Mouse (Mus musculus) layer of hippocampus, adult 9-10 months (tissue): ENCODE measurements at regions not wholly inside any gene's neighbourhood (a gene's known extent, or its start where the extent isn't known, plus 50 kb on each side); places are given as distances from the start of the nearest gene placed in this dataset.

ENCODE experiments used
- DNase-seq: peaks from one replicate; pipeline ENCODE4 v3.0.0; 2022; ENCODE audit warnings: low spot score

DNA sequence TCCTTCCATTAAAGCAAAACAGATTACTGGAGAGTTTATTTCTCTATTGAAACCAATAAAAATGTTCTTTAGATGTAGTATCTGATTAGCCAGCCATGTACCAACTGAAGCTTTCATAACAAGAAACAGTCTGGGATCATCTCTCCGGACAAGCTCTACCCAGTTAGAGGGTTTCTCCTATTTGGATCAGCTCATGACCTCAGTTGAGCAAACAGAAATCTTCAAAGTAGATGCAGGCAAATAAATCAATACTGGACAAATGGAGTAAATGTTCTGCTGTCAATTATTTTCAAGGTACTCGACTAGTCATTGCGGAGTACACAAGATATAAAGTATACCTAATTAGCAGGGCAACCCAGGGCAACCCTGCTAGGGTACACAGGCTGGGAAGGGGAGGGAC lies 67.4 kb downstream of the Avpr1a start:
- DNase-seq: no peak

DNA sequence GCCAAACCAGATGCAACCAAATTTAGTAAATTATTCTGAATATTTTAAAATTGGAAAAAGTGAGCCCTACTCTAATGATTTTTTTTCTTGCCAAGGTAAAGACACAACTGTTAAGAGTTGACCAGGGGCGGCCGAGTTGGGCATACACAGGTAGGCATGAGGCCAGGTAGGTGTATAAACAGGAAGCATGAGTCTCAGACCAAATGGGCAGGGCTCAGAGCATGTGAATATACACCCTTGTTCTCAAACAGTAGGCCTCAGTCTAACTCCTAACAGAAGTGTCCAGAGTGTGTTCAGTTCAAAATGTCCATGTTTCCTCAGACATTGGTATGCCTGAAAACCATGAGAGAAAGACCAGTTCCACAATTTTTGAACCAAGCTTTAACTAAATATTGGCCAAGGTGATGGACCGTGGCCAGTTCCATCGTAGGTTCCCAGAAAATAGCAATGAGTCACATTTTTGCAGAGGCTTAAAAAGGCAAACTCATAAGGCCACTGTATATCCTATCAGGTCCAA lies 71.0 kb downstream of the Avpr1a start:
- no peak for DNase-seq

DNA sequence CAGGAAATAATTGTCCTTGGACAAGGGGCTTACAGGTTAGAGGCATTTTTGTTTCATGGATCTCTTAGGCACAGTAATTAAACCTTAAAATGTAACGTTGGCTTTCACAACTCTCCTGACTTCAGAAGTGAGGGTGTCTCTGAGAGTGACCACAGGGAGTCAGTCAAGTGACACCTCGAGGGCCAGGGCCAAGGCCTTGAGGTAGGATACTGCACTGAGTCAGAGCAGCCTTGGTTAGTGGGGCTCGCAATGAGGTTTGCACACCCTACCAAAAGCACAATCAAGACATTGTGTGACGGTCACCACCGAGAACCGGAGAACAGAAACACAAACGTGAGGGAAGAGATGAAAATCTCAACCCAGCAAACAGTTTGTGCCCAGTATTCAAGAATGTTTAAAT lies 71.7 kb downstream of the Avpr1a start:
- no peak for DNase-seq

DNA sequence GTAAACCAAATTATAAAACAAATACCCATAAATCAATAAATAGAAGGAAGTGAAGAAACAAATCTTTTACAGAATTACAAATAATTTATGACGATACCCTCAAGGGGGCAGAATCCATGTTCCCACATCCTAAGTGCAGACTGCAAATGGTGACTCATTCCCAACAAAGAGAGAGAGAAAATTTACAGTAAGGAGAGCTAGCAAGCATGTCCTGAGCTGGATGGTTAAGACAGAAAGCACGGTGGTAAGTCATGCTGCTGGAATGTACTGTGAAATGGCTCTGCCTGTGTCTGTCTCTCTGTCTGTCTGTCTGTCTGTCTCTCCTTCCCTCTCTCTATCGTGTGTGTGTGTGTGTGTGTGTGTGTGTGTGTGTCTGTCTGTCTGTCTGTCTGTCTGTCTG lies 74.3 kb downstream of the Avpr1a start:
- no peak for DNase-seq

DNA sequence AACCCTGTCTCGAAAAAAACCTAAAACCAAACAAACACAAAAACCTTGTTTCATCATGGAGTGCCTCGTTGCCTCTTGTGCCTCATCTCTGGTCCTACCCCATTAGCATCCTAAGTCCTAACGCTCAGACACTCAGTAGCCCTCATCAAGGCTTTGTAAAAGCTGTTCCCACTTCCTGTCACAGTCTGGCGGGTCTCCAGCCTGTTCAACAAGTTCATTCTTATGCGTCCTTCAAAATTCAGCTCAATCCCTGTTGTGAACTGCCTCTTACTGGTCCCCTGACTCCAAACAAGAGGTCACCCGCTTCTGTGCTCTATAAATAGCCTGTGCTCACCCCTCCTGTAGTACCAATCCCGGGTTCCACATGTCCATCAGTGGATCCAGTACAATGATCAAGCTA lies 77.1 kb downstream of the Avpr1a start:
- DNase-seq: no peak

DNA sequence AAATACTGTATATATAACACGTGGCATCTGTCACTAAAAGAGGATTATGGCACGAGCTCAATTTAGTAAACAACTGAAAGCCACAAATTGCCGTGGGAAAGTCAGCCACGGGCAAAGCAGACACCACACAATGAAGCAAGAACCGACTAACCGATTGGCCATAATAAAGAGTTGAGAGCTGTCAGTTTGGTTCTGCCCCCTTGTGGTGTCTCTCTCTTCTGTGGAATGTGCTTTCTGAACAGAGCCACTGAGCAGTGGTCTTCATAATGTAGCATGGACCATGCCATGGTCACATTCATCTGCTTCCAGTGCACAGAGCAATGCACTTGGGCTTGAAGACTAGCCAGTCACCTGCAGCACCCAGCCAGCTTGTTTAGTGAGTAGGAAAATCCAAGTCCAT lies 77.5 kb downstream of the Avpr1a start:
- no peak for DNase-seq

DNA sequence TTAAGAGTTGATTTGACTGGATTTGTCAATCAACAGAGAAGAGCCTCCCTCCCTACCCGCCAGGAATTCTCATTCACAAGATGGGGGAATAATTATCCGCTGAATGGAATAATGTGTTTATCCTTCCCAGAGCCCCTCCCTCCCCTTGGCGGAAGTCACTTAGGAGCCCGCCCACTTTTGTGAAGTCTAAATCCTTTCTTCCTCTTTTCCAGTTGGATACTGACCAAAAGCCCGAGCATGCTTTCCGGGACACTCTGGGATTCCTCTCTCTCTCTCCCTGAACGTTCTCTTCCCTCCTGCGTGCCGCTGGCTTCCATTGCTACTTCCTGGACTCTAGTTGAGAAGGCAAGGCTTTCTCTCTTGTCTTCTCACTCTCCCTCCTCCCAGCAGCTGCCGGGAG lies 79.9 kb downstream of the Avpr1a start:
- DNase-seq: no peak

DNA sequence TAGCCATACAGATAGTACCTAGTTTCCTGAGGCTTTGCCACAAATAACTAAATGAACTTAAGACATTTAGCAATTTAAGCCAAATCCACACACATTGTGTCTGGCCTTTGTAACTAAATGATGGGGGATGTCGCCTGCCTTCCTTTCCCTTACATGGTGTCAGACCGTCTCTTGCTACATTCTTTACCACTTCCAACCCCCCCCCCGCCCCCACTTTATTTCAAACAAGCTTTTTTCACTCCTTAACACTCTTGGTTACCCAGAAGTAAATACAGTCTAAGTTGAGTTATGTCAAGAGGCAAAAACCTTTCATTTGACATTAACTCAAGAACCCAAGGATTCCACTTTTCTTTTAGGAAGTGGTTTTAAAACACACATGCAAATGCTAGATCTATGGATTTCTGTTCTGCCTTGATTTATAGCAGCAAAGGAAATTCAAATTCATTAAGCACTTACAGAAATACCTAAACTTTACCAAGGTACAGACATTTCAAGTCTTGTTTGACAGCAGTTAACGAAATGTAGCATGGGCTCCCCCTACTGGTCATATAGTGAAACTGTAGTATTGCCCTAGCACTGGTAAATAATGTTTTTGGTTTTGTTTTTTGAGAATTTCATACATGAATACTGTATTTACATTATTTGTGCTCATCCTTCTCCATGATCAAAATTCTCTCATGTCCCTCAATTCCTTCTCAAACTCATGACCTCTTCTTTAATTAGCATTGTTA lies 80.8 kb downstream of the Avpr1a start:
- DNase-seq: no peak

DNA sequence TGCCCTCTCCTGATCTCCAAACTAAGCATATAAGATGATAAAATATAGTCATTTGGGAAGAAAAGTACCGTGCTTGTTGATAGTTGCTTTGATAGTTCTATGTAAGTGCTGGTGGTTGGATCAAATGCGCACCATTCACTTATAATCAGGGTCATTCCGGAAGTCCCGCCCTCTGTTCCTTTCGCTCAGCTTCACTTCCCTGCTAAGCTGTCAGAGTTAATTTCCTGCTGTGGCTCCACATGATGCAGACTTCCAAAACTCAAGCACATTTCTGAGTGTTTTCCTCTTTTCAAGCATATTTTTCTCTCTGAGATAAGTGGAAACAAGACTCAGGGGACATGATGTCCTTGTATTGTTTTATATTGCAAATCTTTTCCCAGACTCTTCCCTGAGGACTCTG lies 86.4 kb downstream of the Avpr1a start:
- DNase-seq: no peak

DNA sequence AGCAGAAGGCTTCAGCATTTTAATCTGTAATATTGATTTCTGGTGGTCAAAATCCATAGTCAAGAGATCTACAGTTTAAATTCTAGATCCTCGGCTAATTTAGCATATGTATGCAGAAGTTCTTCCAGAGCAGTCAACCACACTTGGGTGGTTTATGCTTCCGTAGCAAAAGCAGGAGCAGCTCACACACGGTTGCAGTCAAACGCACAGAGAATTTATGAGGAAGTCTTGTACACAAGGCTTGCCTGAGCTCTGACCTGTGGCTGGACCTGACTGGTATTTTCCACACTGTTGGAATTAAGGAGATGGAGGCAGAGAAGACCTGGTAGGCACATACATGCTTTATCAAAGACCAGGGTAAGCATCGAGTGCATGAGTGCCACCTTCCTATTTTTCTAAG lies 86.8 kb downstream of the Avpr1a start:
- DNase-seq: no peak

DNA sequence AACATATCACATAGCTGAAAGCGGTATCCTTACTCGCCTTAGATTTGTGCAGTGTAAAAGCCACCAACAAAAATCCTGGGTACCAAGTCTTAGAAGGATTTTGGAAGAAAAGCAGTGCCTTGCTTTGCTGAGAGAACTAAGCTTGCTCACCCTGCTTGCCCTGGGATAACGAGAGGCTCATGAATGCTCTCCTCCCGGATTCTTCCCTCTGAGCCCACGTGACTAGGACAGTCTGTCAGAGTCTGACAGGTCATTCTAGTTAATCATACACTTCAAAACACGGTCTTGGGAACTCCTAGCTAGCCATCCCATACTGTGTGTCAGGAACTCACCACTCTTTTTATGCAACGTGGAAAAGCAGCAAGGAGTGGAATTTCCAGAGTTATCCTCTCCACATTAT lies 91.4 kb downstream of the Avpr1a start:
- no peak for DNase-seq

DNA sequence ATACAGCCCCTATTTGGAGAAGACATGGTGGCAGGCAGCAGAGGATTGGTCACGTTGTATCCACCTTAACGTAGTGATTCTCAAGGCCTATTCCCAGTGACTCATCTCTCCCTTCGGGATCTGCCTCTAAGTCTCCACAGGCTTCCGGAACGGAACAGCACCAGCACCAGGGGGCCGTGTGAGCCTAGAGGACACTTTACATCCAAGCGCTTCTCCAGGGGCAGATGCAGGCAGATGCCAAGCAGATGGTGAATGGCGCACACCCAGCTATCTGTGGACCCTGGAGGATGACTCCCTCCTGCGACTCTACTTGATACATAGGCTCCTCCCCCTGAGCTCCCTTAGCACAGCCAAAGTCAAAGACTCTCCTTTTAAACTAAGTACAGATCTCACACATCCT lies 94.3 kb downstream of the Avpr1a start:
- DNase-seq: no peak

DNA sequence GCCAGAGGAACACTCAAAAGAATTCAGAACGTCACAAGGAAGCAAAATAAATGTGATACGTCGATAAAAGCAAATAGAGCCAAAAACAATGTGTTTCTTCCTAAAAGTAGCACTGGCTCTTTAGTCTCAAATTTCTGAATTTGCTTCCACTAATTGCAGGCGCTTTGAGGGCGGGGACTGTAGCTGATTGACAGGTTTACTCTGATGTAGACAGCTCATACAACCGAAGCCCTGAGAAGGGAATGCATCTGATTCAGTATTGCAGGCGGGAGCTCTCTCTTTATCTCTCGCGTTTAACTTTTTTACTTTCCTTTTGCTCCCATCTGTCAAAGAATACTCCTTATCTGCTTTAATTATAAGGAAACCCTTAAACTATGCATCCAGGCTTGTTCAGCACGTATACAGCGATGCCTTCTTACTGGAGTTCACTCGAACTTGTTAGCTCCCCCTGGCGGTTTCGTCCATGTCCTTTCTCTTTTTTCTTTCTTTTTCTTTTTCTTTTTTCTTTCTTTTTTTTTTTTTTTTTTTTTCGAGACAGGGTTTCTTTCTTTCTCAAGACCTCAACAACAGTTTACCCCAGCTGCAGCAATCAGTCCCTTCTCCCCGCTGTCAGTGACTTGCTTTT lies 95.9 kb downstream of the Avpr1a start:
- DNase-seq: peak; percentile 44

DNA sequence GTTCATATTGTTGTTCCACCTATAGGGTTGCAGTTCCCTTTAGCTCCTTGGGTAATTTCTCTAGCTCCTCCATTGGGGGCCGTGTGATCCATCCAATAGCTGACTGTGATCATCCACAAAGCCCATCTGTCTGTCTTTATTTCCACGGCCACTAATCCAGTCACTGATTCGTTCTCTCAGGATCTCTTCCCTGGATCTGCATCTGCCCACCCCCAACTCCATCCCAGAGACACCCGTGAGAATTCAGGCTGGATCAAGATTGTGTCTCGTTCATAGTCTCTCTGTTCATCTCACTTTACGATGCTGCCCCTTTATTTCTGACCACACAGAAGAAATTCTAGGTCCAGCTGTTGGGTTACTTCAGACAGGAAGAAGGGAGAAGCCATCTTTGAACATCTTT lies 96.7 kb downstream of the Avpr1a start:
- no peak for DNase-seq

DNA sequence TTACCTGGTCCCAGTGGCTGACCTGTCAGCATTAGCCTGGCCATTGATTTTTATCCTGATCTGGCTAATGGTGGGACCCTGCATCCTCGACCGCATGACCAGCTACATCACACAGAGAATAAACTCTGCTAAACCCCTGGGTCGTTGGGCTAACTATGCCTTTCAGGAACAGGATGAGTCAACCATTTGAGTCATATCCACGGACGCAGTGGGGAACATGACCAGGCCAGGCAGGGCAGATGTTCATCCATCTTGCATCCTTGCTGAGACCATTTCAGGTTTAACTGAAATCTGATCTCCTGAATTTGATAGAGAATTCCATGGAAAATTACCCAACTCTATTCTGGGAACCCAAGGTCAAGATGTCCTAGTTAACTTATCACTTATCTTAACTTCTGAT lies 103.3 kb downstream of the Avpr1a start:
- no peak for DNase-seq

DNA sequence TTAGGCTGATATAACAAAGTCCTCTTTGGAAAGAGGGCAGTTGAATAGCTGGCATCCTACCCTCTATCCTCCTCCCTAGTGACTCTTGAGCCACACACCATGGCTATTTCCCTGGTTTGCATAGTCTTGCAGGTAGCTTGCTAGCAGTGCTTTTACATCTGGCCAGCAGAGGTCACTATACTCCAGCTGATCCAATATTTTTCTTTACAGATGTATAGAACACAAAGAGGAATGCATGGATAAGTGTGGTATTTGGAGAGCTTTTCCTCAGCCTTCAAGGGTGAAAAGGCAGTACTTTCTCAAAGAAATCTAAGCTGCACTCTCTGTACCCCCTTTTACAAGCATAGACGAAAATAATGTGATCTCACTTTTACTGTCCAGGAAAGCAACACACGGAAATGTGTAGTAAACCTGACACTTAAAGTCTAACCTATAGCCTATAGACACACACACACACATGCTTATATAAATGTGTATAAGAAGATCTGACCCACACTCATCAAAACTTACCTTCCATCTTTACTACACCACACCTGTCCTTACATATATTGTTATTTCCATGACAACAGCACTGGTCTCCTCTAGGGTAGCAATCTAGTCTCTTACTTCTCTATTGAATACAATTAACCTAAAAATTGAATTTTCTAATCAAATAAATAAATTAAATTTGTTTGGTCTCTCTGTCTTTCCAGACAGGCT lies 105.0 kb downstream of the Avpr1a start:
- DNase-seq: no peak

DNA sequence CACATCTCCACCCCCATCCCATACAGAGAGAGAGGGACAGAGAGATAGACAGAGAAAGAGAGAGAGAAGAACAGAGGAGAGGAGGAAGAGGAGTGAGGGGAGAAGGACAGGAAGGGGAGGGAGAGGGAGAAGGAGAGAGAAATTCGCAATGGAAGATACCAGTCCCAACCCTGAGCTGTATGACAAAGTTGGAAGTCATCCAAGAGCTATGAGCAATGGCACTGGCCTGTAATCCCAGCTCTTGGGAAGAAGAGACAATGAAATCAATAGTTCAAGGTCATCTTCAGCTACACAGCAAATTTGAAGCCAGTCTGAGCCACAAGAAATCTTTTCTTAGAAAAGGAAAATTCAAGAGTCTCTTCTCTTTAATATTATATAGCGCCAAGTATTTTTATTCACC lies 105.6 kb downstream of the Avpr1a start:
- DNase-seq: no peak

DNA sequence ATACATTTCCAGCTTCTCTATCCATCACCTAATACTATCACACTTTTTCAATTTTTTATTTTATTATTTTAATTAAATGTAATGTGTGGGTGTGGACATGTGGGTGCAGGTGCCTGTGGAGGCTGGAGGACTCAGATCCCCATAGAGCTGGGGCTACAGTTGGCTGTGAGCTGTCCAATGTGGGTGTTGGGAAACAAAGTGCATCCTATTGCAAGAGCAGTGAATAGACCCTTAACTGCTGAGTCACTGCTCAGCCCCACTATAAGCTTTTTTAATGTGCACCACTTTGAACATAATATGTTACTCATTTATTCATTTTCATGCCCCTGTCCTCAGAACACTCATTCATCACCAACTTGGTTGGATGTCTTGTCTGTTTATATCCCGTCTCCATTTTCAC lies 110.4 kb downstream of the Avpr1a start:
- DNase-seq: no peak

DNA sequence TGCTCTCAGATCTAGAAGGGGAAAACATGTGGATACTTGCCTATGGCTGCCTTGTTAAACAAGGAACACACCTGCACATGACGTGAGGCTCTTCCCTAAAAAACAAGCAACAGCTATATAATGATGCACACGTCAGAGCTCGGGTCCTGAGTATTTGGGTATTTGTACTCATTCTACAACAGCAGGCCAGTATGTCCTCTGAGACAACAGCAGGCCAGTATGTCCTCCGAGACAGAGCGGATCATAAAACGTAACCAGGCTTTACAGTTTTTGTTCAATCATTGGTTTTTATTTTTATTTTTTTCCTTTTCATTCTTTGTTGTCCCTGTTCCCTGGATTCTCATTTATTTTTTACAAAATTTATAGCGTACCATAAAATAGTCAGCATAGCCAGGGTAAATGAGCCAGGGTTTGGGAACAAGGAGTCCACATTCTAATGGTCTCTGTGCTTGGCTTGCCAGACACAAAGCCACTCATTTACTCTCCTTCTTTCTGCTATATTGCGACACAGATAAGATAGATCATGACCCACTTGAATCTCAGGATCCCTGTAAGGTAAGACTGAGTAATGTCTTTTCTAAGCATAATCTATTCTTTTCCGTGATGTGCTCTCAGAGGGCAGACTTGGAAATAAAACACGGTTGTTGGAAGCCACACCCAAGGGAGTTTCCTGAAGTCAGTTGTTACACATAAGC lies 111.8 kb downstream of the Avpr1a start:
- no peak for DNase-seq

DNA sequence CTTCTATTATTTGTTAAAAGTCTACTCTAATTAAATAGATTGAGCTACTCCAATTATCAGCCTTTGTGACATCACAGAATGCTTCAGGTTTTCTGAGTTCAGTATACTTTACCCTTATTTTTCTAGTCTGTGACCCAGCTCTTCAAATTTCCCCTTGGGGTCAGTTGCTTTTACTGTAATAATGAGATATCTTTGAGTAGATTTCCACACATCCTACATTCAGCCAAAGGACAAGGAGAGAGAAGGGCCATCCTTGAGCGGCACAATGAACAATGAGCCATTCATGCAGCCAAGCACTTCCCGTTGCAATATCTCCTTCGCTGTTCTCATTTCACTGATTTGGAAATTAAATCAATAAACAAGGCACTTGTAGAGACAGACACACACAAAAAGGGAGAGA lies 113.6 kb downstream of the Avpr1a start:
- DNase-seq: no peak

DNA sequence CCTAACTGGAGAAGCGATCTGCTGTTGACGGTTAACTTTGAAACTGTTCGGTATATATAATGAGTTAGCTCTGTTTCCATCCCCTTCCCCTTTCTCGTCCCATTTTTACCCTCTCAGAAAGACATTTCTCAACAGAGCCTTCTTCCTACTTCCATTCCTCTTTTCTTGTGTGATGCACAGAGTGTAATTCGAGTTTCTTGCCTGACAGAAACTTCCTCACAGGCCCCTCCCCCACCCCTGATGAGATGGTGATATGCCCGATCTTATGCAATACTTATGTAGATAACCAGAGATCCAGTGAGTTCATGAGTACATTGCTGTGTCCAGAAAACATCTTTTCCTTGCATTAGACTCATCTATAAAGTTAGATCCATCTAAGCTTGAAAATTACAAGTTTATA lies 114.2 kb downstream of the Avpr1a start:
- DNase-seq: no peak

DNA sequence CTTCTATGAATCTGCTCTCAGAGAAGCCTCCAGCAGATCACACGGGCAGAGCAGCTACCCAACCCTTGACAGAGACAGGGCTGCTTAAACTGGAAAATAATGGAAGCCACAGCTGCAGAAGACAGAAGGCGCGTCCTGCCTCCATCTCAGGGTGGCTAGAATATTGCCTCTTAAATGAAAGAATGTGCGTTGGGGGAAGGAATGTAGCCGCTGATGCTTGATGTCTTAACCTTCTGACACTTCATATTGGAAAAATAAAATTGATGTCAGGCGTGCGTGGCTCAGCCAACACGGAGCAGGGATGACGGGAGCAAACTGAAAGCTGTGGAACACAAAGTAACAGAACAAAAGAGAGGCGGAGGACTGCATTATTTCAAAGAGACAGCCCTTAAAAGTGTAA lies 114.6 kb upstream of the Ppm1h start:
- no peak for DNase-seq

DNA sequence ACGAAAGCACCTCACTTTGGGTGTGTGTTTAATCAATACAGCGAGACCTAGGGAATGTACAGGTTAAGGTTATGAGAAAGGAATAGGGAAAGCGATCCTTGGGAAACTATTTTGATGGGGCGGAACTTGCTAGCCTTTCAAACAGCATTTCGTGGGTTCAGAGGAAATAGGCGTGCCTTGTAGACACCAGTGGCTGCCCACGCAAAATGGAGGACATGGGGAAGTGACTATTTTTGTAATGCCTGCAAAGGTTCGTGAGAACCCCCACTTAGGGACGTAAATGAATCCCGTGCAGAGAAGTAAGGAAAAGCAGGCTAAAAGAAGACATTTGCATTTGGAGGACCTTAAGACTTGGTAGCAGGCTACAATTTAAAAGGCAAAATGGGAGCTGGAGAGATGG lies 114.1 kb upstream of the Ppm1h start:
- no peak for DNase-seq
